Mouse (Mus musculus) right cerebral cortex, adult 18-20 months (tissue): Measurements from ENCODE around the gene Tgfb1.

Source experiments
- DNase-seq: peaks from one replicate; pipeline ENCODE4 v3.0.0; 2022; ENCODE audit warnings: mixed read lengths

Tgfb1 gene

DNA sequence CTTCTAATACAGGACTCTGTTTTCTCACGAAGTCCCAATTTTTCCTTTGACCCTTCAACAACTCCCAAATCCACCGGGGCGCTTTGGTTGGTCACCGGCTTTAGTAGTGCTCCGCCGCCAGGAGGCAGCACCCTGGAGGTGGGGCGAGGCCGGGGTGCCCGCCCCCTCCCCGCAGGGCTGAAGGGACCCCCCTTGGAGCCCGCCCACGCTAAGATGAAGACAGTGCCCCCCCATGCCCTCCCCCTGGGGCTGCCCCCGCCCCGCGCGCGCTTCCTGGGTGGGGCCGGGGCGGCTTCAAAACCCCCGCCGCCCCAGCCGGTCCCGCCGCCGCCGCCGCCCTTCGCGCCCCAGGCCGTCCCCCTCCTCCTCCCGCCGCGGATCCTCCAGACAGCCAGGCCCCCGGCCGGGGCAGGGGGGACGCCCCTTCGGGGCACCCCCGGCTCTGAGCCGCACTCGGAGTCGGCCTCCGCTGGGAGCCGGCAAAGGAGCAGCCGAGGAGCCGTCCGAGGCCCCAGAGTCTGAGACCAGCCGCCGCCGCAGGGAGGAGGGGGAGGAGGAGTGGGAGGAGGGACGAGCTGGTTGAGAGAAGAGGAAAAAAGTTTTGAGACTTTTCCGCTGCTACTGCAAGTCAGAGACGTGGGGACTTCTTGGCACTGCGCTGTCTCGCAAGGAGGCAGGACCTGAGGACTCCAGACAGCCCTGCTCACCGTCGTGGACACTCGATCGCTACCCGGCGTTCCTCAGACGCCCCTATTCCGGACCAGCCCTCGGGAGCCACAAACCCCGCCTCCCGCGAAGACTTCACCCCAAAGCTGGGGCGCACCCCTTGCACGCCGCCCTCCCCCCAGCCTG is at the start of gene Tgfb1:
Tgfb1 (plus strand) TSS at position 323 of the 852 bp plus-strand sequence.
- no peak for DNase-seq

- no peak for DNase-seq
Measured at GRCm38 (mm10) chr7:25637099-25637498, 49.7 kb upstream of the Tgfb1 start.

DNA sequence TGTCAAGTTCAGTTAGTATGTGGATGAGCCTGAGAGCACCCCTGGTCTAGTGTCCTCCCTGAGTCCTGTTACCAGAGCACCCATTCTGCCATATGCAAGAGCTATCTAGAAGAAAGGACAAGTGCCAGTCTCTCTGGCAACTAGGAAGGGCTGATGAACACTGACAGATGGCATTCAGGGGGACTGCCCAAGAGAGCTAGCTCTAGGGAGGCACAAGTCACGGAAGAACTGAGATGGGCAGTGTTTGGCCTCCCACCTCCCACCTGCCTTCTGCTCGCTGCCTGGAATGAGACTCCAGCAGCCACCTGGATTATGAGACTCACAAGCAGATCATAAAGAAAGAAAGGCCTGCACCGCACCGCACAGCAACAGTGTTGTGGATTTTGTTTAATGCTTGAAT is 47.0 kb upstream of the Tgfb1 start:
- peak; percentile 49 for DNase-seq

DNA sequence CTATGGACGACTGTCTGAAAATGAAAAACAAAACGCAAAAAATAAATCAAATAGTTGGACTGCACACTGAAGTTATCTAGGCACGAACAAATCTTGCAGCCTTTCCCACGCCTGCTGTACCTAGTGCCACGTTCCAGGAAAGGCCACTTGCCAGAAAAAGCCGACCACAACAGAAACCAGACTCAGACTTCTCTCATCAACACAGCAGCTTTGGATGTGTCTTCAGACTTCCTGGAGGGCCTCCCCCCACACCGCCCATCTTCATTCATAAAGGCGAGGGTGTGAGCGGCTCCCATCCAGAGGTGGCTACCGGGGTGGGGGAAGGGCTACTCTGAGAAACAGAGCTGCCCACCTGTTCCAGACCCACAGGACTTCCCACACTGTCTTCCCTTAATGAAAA is 42.7 kb upstream of the Tgfb1 start:
- DNase-seq: no peak

GRCm38 (mm10) chr7:25644631-25645030 is 42.2 kb upstream of the Tgfb1 start:
- no peak for DNase-seq

GRCm38 (mm10) chr7:25645074-25645473 is 41.7 kb upstream of the Tgfb1 start:
- no peak for DNase-seq

GRCm38 (mm10) chr7:25647574-25648123 is 39.2 kb upstream of the Tgfb1 start:
- DNase-seq: no peak

DNA sequence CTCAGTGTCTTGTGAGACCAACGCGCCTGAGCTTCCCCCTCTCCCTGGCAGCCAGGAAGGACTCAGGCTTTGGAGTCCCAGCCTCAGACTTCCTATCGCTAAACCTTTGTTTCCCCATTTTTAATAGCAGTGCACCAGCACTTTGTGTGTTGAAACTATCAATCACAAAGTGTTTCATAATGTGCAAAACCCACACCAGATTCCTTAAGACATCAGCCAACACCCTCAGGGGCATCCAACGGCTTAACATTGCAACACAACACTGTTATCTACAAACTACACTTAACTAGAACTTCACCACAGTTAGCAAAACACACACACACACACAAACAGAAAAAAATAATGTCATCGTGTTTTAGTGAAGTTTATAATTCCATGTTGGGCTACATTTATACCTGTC is 37.0 kb upstream of the Tgfb1 start:
- no peak for DNase-seq

DNA sequence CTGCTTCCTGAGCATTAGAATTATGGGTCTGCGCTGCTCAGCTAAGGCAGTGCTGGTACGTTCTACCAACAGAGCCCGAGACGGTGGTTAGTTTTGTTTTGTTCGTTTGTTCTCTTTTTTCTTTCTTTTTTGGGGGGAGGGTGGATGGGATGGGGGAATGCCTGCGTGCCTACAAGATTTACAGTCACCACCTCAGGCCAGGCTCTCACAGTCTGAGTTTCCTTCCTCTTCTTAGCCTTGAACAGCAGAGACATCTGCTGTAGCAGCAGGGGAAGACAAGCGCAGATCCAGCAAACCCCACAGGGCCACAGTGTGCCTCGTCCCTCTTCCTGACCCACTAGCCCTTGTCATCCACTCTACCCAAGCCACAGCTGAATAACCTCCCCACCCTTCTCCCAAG is 35.5 kb upstream of the Tgfb1 start:
- DNase-seq: no peak

DNA sequence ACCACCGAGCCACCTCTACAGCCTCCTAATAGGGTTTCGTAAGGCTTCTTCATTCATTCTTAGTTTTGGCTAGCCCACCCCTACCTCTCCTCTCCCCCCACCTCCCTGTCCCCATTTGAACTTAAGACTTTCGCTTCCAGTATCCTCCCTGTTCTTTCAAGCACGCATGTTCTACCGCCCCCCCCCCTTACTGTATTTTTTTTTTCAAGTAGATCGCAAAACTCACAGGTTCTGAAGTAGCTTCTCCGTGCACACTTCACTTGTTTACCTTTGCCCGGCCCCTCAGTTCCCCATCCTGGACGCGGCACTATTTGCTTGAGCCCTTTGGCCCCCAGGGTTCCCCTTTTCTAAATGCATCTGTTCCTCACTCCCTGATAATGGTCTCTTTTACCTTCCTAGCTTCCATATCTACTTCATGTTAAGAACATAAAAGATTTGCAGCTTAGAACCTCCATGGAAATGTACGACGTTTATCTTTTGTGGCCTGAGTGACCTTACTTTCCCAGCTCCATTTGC is 34.5 kb upstream of the Tgfb1 start:
- no peak for DNase-seq

DNA sequence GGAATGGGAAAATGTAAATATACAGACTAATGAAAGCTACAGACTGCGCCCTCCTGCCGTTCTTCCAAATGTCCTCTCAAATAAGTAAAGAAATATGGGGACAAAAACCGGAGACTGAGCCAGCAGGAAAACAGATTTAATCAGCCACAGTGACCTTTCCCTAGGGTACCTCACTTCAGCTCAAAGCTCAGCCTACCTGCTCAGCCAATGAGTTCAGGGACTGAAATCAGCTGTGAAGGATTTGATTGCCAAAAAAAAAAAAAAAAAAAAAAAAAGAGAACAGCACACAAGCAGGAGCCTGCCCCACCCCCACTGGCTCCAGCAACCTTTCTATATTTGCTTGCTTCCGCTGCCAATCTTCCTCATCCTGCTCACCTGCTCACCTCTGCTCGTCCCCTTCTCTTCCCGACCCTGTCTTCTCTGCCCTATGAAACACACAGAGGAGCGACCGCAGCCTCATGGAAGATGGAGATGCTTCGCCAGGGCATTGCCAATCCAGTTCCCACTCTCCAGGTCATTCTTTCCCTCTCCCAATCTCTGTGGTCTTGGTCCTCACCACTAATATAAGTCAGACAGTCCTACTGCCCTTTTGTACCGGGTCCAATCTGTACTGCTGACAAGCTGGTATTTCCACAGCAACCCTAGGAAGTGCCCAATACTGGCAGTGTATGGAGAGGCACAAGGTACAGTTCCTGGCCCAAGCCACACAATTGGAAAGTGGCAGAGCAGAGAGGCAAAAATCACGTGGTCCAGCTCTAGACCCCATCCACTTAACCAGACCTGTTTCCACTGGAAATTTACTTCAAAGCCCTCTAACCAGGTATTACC is 31.0 kb upstream of the Tgfb1 start:
- DNase-seq: no peak

DNA sequence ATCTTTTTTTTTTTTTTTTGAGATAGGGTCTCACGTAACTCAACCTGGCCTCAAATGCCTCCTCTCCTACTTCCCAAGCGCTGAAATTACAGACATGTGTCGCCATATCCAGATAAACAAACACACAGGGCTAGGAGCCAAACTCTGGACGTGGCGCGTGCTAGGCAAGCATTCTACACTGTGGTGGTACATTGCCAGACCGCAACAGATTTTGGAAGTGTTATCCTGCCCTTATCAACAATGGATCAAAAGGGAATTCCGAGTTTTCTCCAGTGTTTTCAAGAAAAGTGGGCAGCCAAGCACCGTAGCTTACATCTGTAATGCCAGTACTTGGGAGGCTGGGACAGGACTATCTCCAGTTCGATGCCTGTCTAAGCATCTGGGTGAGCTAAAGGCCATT is 29.0 kb upstream of the Tgfb1 start:
- DNase-seq: no peak

DNA sequence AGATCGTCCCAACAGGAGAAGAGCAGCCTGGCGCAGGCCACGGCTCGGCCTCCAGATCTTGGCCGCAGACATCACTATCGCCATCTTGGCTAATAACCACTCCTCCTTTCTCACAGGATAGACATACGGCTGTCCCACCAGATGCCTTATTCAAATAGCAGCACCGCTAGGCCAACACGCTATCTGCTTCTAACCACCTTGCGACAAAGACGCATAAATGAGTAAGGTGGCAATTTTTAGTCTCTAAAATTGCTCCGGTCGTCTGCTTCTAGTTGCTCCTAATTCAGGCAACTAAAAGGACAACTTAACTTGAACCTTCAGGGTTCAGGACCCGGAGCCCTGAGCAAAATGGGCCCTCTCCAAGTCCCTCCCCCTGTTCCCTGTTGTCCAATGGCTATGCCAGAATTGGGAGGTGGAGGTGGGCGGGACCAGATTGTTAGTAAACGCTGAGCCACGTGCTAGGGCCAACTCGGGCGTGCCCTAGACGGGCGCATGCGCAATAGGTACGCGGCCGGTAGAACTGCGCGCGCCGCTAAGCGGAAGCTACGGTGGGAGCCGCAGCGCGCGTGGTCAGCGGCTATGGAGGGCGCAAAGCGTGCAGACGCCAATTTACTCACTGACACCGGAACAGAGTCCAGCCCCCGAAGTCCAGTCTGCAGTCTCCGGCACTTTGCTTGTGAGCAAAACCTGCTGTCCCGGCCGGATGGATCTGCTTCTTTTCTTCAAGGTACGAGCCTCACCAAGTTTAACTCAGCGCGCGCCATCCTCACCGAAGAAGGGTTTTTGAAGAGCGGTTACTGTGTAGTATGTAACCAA is 27.9 kb upstream of the Tgfb1 start, which contains the start of the genes Bckdha and Exosc5:
Bckdha (minus strand) TSS at position 325 of the 816 bp plus-strand sequence.
Exosc5 (plus strand) TSS at position 508 of the 816 bp plus-strand sequence.
- peak; percentile 99 for DNase-seq

DNA sequence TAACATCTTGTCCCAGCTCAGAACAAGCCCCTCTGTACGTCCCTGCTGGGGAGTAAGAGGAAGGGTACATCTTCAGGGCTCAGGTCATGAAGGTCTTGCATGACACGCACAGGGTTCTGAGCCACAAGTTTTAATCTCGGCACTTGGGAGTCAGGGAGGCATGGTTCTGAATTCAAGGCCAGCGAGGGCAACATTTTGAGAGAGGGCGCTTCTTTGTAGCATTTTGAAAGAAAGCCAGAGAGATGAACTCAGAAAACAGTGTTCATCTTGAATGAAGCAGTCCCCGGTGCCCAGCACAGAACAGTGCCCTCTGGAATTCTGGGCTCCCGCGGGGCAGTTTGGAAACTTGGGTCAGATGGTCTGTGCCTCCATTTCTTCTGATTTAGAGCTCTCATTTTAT is 20.4 kb upstream of the Tgfb1 start:
- no peak for DNase-seq

- DNase-seq: no peak
Measured at GRCm38 (mm10) chr7:25669158-25669557, 17.6 kb upstream of the Tgfb1 start.

DNA sequence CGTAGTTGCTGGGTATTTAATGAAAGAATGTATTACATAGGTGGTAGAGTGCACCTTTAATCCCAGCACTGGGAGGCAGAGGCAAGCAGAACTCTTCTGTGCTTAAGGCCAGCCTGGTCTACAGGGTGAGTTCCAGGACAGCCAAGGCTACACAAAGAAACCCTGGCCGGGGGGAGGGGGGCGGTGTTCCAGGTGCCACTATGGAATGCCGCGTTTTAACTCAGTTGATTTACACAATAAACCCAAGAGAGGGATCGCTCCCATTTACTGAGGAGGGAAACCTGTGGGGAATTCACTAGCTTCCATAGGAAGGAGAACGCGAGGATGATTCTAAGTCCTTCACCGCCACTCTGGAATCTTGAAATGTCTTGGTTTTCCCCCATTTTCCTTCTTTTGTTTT is 17.2 kb upstream of the Tgfb1 start:
- no peak for DNase-seq

GRCm38 (mm10) chr7:25670096-25670495 is 16.7 kb upstream of the Tgfb1 start:
- DNase-seq: no peak

DNA sequence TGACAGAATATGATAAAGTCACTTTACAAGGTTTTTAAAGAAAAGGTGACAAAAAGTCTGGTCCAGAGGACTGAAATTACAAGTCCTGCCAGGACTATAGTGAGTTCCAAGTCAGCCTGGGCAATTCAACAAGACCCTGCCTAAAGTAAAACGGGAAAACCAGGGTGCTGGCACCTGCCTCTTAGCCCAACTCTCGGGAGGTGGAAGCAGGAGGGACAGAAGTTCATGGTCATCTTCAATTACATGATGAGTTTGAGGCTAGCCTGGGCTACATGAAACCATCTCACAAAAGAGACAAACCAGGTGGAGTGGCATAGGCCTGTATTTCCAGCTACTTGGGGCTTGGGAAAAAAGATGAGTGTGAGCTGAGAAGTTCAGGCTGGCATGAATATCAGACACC is 15.1 kb upstream of the Tgfb1 start:
- DNase-seq: no peak

GRCm38 (mm10) chr7:25672442-25672841 is 14.4 kb upstream of the Tgfb1 start:
- no peak for DNase-seq

GRCm38 (mm10) chr7:25674297-25674696 is 12.5 kb upstream of the Tgfb1 start:
- DNase-seq: no peak

DNA sequence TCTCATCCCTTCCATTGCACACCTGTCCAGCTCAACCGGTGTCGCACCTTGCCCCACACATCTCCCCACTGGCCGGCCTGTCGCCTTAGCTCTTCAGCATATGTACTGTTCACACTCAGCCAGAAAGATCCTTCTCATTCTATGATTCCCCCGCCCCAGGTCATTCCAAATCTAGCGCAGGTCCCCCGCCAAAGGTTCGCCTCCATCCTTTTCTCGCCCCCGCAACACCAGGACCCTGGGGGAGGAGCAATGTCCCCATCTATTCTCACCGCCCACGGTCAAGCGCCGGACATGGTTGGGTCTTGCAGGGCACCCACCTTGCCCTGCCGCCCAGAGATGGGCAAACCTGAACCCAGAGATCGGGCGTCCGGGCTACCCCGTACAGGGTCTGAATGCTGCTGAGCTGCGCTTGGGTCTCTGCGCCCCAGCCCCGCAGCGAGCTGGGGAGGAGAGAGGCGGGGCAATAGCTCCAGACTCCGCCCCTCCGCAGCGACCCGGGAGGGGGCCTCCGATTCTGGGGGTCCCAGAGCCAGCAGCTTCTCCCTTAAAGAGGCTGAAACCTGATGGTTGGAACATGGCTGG is 12.0 kb upstream of the Tgfb1 start, which contains the start of gene Tmem91:
Tmem91 (minus strand) TSS at position 448 of the 582 bp plus-strand sequence.
- DNase-seq: no peak

- no peak for DNase-seq
Measured at GRCm38 (mm10) chr7:25675405-25675804, 11.4 kb upstream of the Tgfb1 start.
